ENCODE assay signal across 8 mouse cellular contexts in genomic region chr6:118196751-118197439, GRCm38 (mm10). TPM values are rescaled to one million over a fixed set of nuclear protein-coding genes. Genes with fewer than 3 reads are reported as not detected.
DNase-seq lines count a peak whose midpoint lies in the region; ATAC-seq and TF ChIP-seq lines count a peak whose summit lies in the region.

No protein-coding gene starts in this region.

- H3K36me3 ChIP-seq in thymus, adult 2 months (ENCODE audit: control insufficient read depth, insufficient read depth, low read length): no peaks in the 10 kb centered on the region
- no peaks in the 10 kb centered on the region for H3K36me3 ChIP-seq in liver, postnatal 0 days (replicated peaks; ENCODE audit: insufficient read depth, low read length)
- no peaks in the 10 kb centered on the region for H3K36me3 ChIP-seq in neural tube, embryonic 13.5 days

- no peak for TF ChIP-seq CTCF in thymus, adult 2 months (IDR thresholded peaks at IDR 0.05; ENCODE audit: borderline replicate concordance, control insufficient read depth, extremely low read depth, insufficient read depth, low read length, poor library complexity)
- no peak for TF ChIP-seq CTCF in liver, postnatal 0 days (IDR thresholded peaks at IDR 0.05; ENCODE audit: low read depth)

- no peak overlapping the region for H3K9ac ChIP-seq in liver, postnatal 0 days (replicated peaks)
- H3K9ac ChIP-seq in neural tube, embryonic 13.5 days: peak overlapping the region; percentile 76

- intact Hi-C loops in gastrocnemius, postnatal 36 days (cut with DNase I): no loop called here

- peak overlapping the region; percentile 80 for H3K4me2 ChIP-seq in liver, postnatal 0 days (ENCODE audit: low read depth, low read length)
- peak overlapping the region; percentile 98 for H3K4me2 ChIP-seq in neural tube, embryonic 13.5 days

- peaks cover 2% of the 10 kb centered on the region; the same call in 1 of the 2 replicates for H3K27me3 ChIP-seq in thymus, adult 2 months (ENCODE audit: control insufficient read depth, insufficient read depth, low read length)
- peaks cover 65% of the 10 kb centered on the region for H3K27me3 ChIP-seq in liver, postnatal 0 days (ENCODE audit: insufficient read depth, low read length)
- peaks cover 76% of the 10 kb centered on the region for H3K27me3 ChIP-seq in neural tube, embryonic 13.5 days

- 1% methylated on average over 84 of the region's 84 CpGs for WGBS in thymus, adult 2 months
- WGBS in liver, postnatal 0 days (ENCODE audit: insufficient replicate concordance): 1% methylated on average over 63 of the region's 84 CpGs
- WGBS in neural tube, embryonic 13.5 days: 1% methylated on average over 72 of the region's 84 CpGs

- no peak for TF ChIP-seq EP300 in liver, postnatal 0 days (IDR thresholded peaks at IDR 0.05; ENCODE audit: low read depth)

- no peaks in the 10 kb centered on the region for H3K9me3 ChIP-seq in liver, postnatal 0 days (ENCODE audit: low read length)
- H3K9me3 ChIP-seq in neural tube, embryonic 13.5 days: no peaks in the 10 kb centered on the region

- no peak for DNase-seq in thymus, adult 2 months
- no peak for DNase-seq in thymus, adult 18-20 months
- DNase-seq in cerebellum, postnatal 36 days: peak; percentile 39 to 55
- peak; percentile 44 to 52 for DNase-seq in gastrocnemius, postnatal 36 days
- DNase-seq in induced T-regulatory cell, adult 2 months (ENCODE audit: low read depth): peak; percentile 56
- peak; percentile 46 for DNase-seq in liver, postnatal 0 days
- no peak for DNase-seq in spleen, adult 12 weeks (ENCODE audit: low spot score)

- 0 out of 2 replicates have a peak overlapping the region, but pooled peaks have one; percentile 5 for H3K4me3 ChIP-seq in thymus, adult 2 months (ENCODE audit: control insufficient read depth, insufficient read depth, low read length)
- H3K4me3 ChIP-seq in liver, postnatal 0 days (ENCODE audit: low read depth, low read length): peak overlapping the region; percentile 49
- peak overlapping the region; percentile 66 for H3K4me3 ChIP-seq in neural tube, embryonic 13.5 days

- H3K4me1 ChIP-seq in thymus, adult 2 months (replicated peaks; ENCODE audit: control insufficient read depth, insufficient read depth, low read length): no peaks in the 10 kb centered on the region
- peaks cover 9% of the 10 kb centered on the region; the same call in 1 of the 2 replicates for H3K4me1 ChIP-seq in liver, postnatal 0 days (ENCODE audit: insufficient read depth)
- peaks cover 25% of the 10 kb centered on the region for H3K4me1 ChIP-seq in neural tube, embryonic 13.5 days (replicated peaks)

- no peak overlapping the region for H3K27ac ChIP-seq in thymus, adult 2 months (ENCODE audit: control insufficient read depth, insufficient read depth, low read length)
- no peak overlapping the region for H3K27ac ChIP-seq in liver, postnatal 0 days (ENCODE audit: low read depth)
- H3K27ac ChIP-seq in neural tube, embryonic 13.5 days (replicated peaks): peak overlapping the region; percentile 49; the same call in 1 of the 2 replicates

- 0 out of 2 replicates have a peak, but pooled peaks have one; percentile 33 for ATAC-seq in liver, postnatal 0 days
- peak; percentile 85 for ATAC-seq in neural tube, embryonic 13.5 days (ENCODE audit: low read depth)

- TF ChIP-seq POLR2A in thymus, adult 2 months (IDR thresholded peaks at IDR 0.05; ENCODE audit: control insufficient read depth, extremely low read depth, insufficient read depth, low read length, poor library complexity): no peak

RNA-seq across cellular contexts. Expression of gene Ret, which starts 0.6 kb away (rescaled TPM):
- 1.2 and 1.3 TPM in 2 replicates for polyA plus RNA-seq in thymus, adult 2 months (2012; rRNA removed)
- total RNA-seq in gastrocnemius, postnatal 36 days (2021): 1 to 10 TPM; 5.2 to 8.0 TPM
- polyA plus RNA-seq in liver, postnatal 0 days (2015; fragmentation: Nextera tagmentation; extraction: Ambion mirVana): 0.05 TPM in 1 of 2 replicates, not detected in the other
- polyA plus RNA-seq in neural tube, embryonic 13.5 days (2015; fragmentation: Nextera tagmentation; extraction: Ambion mirVana): 23.5 and 26.7 TPM in 2 replicates

RNA-seq across cellular contexts. Expression of gene Csgalnact2, which starts 58.0 kb away (rescaled TPM):
- 2.6 TPM in 2 replicates for polyA plus RNA-seq in thymus, adult 2 months (2012; rRNA removed)
- 10 to 100 TPM; 25.3 to 25.9 TPM for total RNA-seq in gastrocnemius, postnatal 36 days (2021)
- 6.1 and 6.3 TPM in 2 replicates for polyA plus RNA-seq in liver, postnatal 0 days (2015; fragmentation: Nextera tagmentation; extraction: Ambion mirVana)
- 8.6 and 9.4 TPM in 2 replicates for polyA plus RNA-seq in neural tube, embryonic 13.5 days (2015; fragmentation: Nextera tagmentation; extraction: Ambion mirVana)

Comparison
In these comparisons a context has a peak if more than half of its experiments do, and no peak if none do; other contexts are left out.
1. DNase-seq: peak in cerebellum, postnatal 36 days (2 of 2), gastrocnemius, postnatal 36 days (2 of 2), induced T-regulatory cell, adult 2 months (single experiment) and liver, postnatal 0 days (single experiment); none in thymus, adult 2 months (single experiment), thymus, adult 18-20 months (0 of 2) and spleen, adult 12 weeks (single experiment).
2. H3K4me3 ChIP-seq: peak in every context shown above with its lines; median percentile 66 in neural tube, embryonic 13.5 days; 49 in liver, postnatal 0 days; 5 in thymus, adult 2 months.
3. RNA of gene Ret, which starts 0.6 kb away (polyA plus RNA-seq): 23.5 to 26.7 TPM in neural tube, embryonic 13.5 days; 1.2 to 1.3 TPM in thymus, adult 2 months and 0.05 TPM in liver, postnatal 0 days; every median in the first group is over 10 times any median in the second.